Mouse (Mus musculus): ENCODE data around the gene Nav2.

The Nav2 gene

DNA sequence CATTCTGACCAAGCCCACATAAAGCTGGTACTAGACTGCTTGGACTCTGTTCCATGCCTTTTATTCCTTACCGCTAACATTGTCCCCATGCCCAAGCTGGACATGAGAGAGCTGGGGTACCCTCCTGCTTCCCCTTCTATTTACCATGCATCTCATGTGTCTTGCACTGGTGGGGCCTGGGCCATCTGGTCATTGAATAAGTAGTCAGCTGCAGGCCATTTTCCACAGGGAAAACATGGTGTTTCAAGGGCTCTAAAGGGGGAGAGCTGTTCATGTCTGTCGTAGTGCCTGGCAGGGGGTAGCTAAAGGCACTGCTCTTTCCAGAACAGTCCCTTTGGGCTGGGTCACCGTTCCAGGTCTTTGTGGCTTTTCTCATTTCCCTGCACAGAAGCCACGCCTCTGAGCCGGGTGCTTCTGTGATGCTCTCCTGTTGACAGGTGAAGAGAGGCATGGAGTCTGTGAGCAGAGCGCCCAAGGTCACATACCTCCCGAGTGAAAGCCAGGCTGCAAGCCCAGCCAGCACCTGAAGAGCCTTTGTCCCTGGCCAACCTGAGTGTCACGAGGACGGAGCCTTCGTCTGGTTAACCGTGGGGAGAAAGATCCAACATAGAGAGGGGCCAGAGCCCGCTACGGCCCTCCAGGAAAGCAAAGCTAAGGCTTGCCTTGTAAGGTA lies 348.9 kb downstream of the Nav2 start:
- no peak for DNase-seq

DNA sequence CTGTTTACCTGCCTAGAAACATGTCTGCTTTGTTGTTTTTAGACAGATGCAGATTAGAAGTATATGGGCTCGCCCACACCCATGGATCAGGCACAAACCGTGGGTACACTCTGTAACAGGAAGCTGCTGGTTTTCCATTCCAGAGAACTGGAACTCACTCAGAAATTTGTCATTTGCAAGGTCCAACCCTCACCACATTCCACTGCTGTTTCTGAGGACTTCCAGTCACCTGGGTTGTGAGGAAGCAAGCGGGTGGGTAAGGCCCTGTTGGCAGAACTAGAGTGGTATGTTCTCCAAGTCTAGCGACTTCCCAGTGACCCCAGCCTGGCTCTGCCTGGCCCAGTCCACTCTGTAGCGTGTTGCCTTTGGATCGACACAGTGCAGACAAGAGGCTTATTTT lies 349.6 kb downstream of the Nav2 start:
- DNase-seq, result peak; percentile 81

DNA sequence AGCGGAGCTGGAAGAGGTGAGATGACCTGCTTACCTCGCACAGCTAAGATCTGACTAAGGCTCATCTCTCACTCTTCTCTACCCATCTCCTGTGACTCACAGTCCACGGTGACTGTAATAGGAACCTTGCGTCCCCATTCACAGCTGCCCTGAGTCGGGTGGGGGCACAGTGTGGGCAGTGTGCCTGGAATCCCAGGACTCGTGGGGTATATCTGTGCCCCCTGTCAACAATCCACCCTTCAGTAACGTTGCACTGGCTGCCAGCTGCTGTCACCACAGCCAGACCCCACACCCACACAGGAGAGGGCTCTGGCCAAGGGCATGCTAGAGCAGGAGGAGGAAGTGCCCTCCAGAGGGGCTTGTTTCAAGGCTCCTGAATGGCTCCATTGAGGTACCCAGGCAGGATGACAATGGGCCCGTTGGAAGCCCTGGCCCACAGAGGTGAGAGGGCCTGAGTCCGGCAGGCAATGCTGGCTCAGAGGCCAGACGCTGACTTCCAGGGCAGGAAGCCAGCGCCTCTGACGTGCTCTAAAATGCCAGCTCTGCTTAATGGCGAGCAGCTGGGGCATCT lies 353.5 kb downstream of the Nav2 start:
- no peak for DNase-seq

DNA sequence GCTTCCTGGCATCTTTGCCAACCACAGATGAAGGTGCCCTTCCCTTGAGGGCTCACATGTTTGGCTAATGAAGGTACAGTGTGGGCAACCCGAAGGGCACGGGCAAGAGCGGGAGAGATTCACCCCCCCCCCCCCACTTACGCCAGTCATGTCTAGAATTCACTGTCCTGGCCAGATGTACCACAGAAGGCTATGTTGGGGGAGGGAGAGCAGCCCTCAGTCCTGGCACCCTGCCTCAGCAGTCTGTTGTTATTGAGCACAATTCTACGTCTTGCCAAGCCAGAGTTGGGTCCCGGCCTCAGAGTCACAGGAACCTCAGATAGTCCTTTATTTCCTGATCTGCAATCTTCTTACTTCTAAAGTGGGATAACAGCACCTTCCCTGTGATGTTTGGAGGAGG lies 357.9 kb downstream of the Nav2 start:
- no peak for DNase-seq

DNA sequence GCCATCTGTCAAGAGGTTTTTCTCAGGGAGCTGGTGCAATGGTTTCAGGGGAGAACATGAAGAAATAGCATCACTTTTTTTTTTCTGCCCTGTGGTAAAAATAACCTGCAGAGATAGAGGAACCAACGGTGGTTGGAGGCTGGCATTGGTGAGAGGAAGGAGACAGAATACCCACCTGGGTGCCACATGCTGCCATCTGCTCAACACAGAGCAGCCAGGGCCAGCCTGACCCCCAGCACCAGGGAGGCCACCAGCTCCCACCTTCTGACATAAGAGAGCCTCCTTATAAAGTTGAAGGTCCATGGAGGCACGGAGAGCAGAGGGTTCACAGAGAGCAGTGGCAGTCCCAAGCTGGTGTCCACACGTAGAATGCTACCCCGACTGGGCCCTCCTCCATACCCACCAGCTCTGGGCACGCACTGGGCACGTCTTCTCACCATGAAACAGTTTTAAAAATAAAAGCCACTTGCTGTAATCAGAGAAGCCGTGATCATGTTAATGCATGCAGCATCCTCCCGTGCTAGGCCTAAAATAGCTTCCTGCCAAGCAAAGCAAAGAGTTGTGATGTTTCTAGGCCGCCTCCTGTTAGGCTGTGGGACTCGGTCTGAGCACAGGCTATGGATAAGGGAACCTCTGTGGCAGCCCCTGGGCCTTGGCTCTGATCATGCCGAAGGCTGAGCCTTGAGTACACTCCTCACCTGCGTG lies 359.3 kb downstream of the Nav2 start:
- DNase-seq, result peak; percentile 81

DNA sequence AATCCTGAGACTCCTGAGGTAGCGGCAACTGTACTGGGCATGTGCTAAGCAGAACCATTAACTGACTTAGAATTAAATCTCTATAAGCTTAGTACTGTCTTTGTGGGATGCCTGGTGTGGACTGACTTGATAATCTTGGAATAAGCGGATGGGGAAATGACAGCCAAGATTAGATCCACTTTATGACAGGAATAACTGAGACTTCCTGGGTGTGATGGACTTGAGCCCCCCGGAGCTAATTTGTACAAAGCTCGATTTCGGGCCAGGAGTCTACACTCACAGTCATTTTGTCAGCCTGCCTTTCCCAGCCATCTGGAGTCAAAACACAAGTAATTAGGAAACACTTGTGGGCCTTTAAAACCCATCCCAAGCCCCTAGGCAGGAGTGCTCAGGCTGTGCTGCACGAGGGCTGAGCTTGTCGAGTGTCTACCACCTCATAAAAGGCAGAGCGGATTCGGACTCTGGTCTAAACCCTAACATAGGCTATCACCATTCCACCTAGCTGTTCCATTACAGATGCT lies 359.9 kb downstream of the Nav2 start:
- no peak for DNase-seq

DNA sequence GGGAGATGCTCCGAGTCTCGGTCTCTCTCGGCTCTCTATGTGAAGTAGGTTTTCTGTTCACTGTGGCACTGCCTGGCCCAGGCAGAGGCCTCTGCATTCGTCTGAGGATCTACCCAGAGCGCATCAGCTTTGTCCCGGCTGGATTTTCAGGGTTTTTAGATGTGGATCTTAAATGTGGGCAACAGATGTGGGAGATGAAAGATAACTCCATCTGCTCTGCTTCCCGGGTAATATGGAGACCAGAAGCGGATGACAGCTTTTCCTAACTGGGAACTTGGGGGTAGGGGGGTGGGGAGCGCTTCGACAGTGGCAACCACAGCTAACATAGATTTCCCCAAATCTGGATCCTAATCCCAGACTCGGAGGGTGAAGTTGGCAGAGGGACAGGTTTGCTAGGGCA lies 362.3 kb downstream of the Nav2 start:
- DNase-seq, result no peak

DNA sequence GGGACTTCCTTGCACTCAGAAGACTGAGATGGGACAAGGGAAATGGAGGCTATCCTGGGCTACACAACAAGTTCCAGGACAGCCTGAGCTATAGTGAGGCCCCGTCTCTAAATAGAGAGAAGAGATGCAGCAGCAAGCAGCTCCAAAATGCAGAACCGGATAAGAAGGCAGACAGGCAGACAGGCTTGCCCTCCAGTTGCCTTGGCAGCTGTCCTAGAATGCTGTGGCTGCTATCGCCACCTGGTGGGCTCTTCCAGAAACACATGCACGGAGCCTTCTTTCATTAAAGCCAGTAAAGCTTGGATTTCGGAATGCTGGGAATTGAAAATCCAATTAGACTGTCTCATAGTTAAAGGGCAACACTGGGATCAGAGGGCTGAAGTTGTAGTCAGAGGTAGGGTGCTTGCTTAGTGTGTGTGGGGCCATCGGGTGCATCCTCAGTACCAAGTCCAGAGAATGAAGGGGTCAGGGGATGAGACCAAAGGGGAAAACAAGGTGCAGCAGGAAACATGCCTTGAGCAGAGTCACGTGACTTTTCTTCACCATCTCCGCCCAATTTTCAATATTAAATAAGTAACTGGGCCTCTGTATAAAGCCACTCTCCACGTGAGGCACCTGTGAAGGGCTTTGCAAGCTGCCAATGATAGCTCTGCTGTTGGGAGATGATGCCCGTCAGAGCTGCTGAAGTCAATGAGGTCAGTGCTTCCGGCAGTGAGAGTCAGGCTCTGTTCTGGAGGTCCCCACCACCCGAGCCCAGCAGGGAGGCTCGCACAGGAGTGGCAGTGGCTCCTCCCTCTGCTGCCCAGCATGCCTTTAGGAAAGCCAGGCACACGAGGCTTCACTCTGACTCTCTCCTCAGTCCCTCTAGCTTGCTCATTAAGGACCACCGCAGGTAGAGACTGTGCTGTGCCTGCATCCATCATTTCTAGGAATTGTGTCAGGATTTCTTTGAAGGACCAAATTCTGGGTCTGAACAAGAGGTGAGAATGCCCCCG lies 364.2 kb downstream of the Nav2 start:
- peak; percentile 86 for DNase-seq

DNA sequence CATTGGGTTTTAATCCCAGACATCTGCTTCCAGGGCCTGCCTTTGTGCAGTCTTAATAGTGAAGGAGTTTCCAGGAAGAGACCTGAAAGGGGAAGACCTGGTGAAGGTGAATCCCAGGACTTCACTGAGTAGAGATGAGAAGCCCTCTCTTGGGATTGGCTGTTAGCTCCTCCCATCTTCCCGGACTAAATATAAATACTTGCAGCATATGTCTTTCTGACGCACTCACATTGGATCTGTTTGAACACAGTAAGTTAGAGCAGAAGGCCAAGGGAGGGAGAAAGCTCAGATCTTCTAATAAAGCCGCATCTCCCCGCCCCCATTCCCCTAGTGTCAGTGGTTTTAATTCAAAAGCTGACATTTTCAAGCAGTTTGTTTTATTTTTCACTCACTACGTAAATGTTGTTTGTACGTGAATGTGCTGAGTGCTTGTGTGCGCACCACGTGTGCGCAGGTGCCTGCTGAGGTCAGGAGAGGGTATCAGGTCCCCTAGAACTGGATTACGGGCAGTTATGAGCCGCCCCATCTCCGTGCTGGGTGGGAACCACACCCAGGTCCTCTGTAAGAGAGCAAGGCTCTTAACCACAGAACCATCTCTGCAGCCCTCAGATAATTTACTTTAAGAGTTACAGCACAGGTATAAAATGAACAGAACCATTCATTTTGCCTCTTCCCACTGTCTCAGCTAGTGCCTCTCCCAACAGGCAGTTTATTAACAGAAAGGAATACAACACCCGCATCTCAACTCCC lies 365.6 kb downstream of the Nav2 start:
- DNase-seq, result no peak

DNA sequence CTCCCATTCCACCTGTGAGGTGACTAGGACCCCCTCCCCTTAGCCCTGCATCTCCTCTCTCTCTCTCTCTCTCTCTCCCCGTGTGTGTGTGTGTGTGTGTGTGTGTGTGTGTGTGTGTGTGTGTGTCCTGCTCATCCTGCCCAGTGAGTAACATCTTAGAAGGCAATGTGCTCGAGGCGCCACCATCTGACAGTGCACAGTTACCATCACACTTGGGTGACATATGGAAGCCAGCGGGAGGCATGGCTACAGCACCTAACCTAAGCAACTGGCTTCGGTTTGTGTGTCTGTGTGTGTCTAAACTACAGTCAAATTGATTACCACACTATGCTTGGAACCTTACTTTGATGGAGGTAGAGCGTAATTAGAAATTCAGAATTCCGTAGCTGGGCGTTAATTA lies 366.2 kb downstream of the Nav2 start:
- no peak for DNase-seq

DNA sequence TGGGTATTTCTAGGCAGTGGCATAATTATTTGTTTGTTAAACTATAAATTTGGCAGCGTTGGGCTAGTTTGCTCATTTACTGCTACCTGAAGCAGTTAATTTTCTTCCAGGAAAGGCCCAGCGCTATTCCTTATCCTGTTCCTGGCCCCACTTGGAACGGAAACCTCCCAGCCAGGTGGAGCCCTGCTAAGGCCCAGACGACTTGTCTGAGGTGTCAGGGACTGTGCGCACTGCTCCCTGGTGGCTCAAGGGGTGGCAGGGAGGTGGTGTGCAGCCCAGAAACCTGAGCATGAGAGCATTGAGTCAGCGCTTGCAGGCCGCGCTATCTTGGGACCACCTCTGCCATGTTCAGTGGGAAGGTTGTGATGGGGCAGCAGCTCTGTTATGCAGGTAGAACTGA lies 367.6 kb downstream of the Nav2 start:
- no peak for DNase-seq

DNA sequence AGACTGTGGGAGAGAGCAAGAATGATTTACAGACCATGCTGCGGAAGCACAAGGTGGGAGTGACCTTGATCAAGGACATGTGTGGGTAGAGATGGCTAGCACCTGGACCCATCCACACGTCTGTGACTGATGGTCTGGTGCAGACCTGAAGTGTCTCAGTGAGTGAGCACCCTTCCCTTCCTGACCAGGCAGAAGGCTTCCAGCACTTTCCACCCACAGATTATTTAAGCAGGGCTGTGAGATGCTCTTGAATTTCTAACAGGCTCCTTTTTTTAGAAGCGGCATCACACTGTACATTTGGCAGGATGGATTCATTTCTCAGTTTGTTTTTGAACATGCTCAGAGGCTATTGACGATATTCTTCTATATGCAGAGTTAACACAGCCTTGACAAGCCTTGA lies 369.2 kb downstream of the Nav2 start:
- DNase-seq, result peak; percentile 77

DNA sequence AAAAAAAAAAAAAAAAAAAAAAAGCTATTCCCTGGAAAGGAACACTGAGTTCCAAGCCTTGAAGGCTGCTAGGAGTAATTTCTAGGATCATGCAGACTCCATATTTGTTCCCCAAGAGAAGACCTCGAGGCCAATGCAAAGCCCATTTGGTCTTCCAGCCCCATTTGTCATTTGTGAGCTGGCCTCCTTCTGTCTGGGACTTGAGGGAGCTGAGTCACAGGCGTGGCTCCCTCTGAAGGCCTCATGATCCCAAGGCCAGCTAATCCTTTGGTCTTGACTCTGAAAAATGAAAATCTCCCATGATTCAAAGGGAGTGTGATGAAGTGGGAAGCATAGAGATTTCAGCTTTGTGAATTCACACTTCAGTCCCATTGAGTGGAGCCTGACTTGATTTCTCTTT lies 370.0 kb downstream of the Nav2 start:
- no peak for DNase-seq

DNA sequence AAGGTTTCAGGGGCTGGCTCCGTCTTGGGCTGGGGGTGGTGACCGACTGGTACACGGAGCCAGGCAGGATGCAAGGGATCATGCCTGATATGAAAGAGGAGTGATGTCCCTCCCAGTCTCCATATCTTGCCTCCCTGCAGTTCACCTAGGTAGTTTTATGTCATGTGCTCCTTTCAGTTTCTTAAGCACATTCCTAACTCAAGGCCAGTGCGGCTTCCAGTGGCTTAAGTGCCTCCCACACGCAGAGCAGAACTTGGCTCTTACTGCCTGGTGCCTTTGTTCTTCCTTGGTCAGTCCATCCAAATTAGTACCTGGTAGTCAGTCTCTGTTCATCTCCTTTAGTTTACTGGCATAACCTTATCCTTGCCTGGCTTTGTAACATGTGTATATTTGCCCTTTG lies 371.9 kb downstream of the Nav2 start:
- no peak for DNase-seq

DNA sequence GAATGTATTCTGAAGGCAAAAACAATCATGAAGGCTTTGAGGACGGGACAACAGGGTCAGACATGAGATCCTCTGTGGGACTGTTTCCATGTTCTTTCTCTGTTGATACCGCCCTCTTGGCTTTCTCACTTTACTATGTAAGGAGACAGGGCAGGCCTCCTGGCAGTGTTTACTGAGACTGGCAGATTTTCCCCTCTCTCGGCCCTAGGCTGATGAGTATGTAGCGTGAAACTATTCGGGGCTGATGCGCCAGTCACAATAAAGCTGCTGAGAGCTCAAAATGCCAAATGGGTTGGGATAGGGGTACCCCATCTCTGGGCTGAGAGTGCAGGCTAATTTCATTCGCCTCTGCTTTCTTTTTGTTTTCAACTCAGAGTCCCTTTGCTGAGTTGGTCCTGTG lies 373.9 kb downstream of the Nav2 start:
- no peak for DNase-seq

DNA sequence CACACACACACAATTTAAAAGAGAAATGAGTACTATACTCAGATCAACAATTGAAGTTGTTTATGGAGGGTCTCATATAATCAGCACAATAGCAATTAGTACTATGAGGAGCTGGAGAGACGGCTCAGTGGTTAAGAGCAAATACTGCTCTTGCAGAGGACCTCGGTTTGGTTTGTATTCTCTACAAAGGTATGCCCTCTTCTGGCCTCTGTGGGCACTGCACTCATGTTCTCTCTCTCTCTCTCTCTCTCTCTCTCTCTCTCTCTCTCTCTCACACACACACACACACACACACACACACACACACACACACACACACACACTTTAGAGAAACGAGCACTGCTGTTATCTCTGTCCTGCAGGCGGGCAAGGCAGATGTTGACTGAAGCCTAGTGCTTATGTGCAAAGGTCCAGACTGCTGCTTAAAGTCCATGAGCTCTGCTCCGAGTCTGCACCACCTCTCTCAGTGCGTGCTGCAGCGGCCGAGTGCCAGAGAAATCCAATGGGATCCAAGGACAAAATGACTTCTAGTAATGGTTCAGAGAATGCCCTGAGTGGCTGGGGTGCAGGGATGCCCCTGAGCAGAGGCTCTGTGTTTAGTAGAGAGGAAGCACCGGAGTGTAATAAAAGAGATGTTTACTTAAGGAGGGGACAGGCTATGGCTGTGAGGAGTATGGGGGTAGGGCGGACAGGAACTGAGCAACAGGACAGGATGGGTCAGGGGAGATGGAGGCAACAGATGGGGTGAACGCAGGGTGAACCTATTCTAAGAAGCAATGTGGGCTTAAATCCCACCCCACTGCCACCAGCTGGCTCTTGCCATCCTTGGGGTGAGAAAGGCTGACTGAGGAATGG lies 375.2 kb downstream of the Nav2 start:
- DNase-seq, result no peak

DNA sequence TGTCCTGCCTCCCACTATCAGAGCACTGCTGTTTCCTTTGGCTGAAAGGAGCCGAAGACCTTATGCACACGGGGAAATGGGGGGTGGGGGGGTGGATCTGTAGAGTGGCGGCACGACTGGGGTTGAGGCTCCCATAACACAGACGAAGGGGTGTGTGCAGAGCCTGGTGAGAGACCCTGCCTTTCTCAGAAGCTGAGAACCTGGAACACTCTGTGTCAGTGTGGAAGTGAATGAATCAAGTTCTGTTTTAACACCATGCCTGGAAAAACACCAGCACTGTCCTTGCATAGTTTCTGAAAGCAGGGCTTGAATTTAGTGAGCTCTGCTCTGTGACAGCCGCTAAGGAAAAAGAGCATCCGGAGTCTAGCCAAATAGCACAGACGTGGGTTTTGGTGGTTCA lies 379.7 kb downstream of the Nav2 start:
- peak; percentile 52 for DNase-seq

DNA sequence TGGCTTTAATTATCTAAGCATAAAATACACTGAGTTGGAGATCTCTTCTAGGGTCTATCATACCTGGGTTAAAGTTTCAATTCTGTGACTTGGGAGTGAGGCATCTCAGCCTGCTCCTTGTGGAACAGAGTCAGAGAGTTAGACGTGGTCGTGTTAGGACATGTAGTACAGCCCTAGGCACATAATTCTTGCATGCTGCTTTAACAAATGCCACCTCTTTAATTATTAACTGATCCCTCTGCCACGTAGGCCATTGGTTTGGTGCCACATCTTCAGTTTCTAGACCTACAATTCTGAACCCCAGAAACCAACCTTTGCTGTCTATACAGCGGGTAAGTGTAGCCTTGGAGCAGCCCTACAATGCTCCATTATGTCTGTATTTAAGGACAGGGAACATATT lies 381.8 kb downstream of the Nav2 start:
- no peak for DNase-seq

DNA sequence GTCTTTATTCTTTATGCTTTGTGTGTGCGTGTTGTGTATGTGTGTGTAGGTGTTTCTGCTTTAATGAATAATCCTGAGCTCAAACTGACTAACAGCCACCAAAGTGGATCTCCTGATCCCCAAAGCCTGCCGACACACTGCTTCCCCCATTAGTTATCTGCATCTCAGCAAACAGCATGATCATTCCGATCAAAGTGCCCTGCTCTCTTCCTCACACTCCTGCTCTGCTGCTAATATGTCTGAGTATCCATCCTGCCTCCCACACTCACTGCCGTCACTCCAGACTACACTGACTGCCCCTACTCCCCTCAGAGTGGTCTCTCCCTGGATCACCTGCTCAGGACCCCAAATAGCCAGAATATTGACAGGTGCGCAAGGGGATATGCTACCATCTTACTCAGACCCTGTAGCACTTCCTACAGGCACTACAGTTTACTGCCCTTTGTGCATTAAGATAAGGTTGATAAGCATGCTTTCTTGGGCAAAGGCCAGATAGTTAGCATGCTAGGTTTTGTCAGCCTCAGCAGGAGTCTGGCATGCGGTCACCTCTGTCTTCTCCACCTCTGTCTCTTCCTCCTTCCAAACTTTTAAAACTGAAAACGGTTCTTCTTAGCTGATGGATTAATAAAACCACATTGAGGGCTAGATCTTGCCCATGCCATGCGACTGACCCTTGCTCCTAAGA lies 382.8 kb downstream of the Nav2 start:
- DNase-seq, result no peak

DNA sequence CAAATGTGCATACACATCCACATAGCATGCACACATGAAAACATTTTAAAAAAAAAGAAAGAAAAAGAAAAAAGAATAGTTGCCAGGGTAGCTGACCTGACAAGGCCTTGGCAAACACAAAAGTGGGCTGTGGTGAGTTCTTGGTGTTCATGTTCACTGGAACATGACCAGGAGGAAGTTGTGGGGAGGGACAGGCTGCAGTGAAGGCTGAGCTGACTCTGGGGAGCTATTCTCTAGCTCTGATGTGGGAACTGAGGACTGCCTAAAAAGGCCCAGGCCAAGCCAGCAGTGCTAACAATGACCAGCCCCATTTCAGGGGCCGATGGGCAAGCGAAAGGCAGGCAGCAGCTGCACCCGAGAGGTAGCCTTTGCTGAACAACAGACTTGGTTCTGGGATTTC lies 388.6 kb downstream of the Nav2 start:
- DNase-seq, result no peak

DNA sequence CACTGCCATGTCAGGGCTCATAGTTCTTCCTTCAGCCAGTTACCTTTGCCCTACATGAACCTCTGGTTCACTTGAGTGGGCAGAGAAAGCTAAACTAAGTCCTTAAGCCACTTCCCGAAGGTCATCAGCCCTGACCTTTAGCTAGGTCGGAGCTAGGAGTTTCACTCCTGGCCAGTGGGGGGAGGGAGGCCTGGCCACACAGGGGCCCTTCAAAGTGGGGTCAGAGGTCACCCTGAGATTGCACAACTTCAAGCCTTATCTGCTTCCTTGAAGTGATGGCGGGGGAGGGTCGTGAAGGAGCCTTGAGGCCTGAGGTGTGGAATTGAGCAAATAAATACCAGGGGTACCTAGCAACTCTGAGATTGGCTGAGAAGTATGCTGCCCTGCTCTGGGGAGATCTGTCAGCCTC lies 389.9 kb downstream of the Nav2 start:
- DNase-seq, result no peak
